Mouse (Mus musculus) effector memory CD4-positive, alpha-beta T cell, adult 7 months (primary cell): ENCODE data around the gene Fga. TPM values are rescaled to one million over a fixed set of nuclear protein-coding genes. Genes with fewer than 3 reads are reported as not detected.

ENCODE experiments used
- polyA plus RNA-seq: library from polyadenylated mRNA; unstranded; fragments of 100-300 nt; shearing (Covaris generic); gene quantifications from one replicate; pipeline ENCODE4 v1.2.1, GENCODE M21; 2017

Fga gene
- not detected for polyA plus RNA-seq

GRCm38 (mm10) chr3:83025475-83026301 lies at the start of gene Fga:
TSS of gene Fga (plus strand) at chr3:83026076.

GRCm38 (mm10) chr3:83007557-83007956 lies 18.3 kb upstream of the Fga start, which contains the start of gene Fgg:
TSS of gene Fgg (plus strand) at chr3:83007724.

GRCm38 (mm10) chr3:83049680-83050079 lies 23.8 kb downstream of the Fga start, which contains the start of gene Fgb:
TSS of gene Fgb (minus strand) at chr3:83049863.

GRCm38 (mm10) chr3:83055281-83056038 lies 29.6 kb downstream of the Fga start, which contains the start of gene Plrg1:
TSS of gene Plrg1 (plus strand) at chr3:83055522.

Other genes starting within 250 kb of the Fga start
- 0.43 TPM for gene Rbm46, start 149.6 kb upstream of the Fga start, polyA plus RNA-seq
- not detected for gene Lrat, start 122.1 kb upstream of the Fga start, polyA plus RNA-seq
- not detected for gene Fgg, start 18.4 kb upstream of the Fga start, polyA plus RNA-seq
- not detected for gene Fgb, start 23.8 kb downstream of the Fga start, polyA plus RNA-seq
- gene Plrg1, start 29.4 kb downstream of the Fga start, polyA plus RNA-seq, result 73.5 TPM
- 0.09 TPM for gene Dchs2, start 101.9 kb downstream of the Fga start, polyA plus RNA-seq